Mouse (Mus musculus) cerebellum, adult 9-10 months (tissue): ENCODE measurements around the gene Catsperz.
"Not testable (repeated sequence)": the region's sequence is repeated elsewhere in the genome, so short reads cannot be mapped to it uniquely, and the experiment has no call there.

Experiments
- DNase-seq: peaks from one replicate; pipeline ENCODE4 v3.0.0; 2022

The Catsperz gene

GRCm38 (mm10) chr19:6906199-6906598, 19.0 kb downstream of the Catsperz start:
- peak; percentile 33 for DNase-seq

- no peak for DNase-seq
Observed at GRCm38 (mm10) chr19:6905498-6906159, 19.6 kb downstream of the Catsperz start.

GRCm38 (mm10) chr19:6904846-6905245, 20.3 kb downstream of the Catsperz start:
- DNase-seq = no peak

- DNase-seq = no peak
Observed at GRCm38 (mm10) chr19:6903031-6903430, 22.1 kb downstream of the Catsperz start.

- DNase-seq = no peak
Observed at GRCm38 (mm10) chr19:6899641-6900040, 25.5 kb downstream of the Catsperz start.

GRCm38 (mm10) chr19:6895608-6896305, 29.4 kb downstream of the Catsperz start:
- DNase-seq = not testable (repeated sequence)

- no peak for DNase-seq
Observed at GRCm38 (mm10) chr19:6893731-6894451, 31.3 kb downstream of the Catsperz start.

GRCm38 (mm10) chr19:6892512-6892911, 32.7 kb downstream of the Catsperz start:
- DNase-seq = no peak

GRCm38 (mm10) chr19:6877965-6878364, 47.2 kb downstream of the Catsperz start:
- no peak for DNase-seq

- no peak for DNase-seq
Observed at GRCm38 (mm10) chr19:6876799-6877198, 48.4 kb downstream of the Catsperz start.

- no peak for DNase-seq
Observed at GRCm38 (mm10) chr19:6875834-6876233, 49.3 kb downstream of the Catsperz start.

GRCm38 (mm10) chr19:6874257-6874656, 50.9 kb downstream of the Catsperz start:
- DNase-seq = no peak

- no peak for DNase-seq
Observed at GRCm38 (mm10) chr19:6872701-6873100, 52.5 kb downstream of the Catsperz start.
